Comparison of ENCODE assay signal across 21 mouse cellular contexts in the genomic region with DNA sequence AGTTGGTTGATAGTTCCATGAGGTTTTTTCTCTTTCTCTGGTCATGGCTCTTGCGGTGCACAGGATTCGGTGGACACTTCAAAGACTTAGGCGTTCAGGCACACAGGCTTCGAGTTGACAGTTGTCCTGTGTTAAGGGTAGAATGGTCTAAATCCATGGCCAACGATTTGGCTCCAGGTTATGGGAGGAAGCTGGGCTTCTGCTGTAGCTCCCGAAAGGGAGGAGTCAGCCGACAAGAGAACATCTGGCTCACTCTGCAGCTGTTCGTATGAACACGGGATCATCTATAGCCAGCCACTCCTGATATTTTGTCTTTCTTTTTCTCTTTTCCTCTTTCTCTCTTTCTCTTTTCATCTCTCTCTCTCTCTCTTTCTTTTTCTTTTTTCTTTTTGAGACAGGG. TPM values are rescaled to one million over a fixed set of nuclear protein-coding genes. Genes with fewer than 3 reads are reported as not detected.
A peak's percentile ranks its signal among the peaks of the same experiment; 100 is the strongest.
DNase-seq lines count a peak whose midpoint lies in the region; ATAC-seq and TF ChIP-seq lines count a peak whose summit lies in the region.
"Had no signal": no experiment of that assay in that cellular context is flagged by ENCODE, and none has a peak within 500 bp of the region (broad histone marks: within the 10 kb centered on the region; RNA-seq: fewer than 3 reads in every experiment).

No protein-coding gene starts in this region.

- ATAC-seq in lung, embryonic 14.5 days (ENCODE audit: insufficient read depth): peak; percentile 43; the same call in 1 of the 2 replicates
- no peak for ATAC-seq in lung, postnatal 0 days
- ATAC-seq in erythroblast, adult 5-6 weeks (replicated peaks; ENCODE audit: low FRiP score, poor library complexity, severe bottlenecking): peak; percentile 47; the same call in 1 of the 2 replicates
- ATAC-seq in megakaryocyte-erythroid progenitor cell, adult 5-6 weeks (replicated peaks; ENCODE audit: low FRiP score, low TSS enrichment, poor library complexity, severe bottlenecking): 0 out of 2 replicates have a peak, but pooled peaks have one; percentile 20
- ATAC-seq: hindbrain, embryonic 16.5 days had no signal

- peak; percentile 56 for DNase-seq in lung, embryonic 14.5 days
- DNase-seq in lung, postnatal 0 days (ENCODE audit: low spot score): no peak
- DNase-seq in liver: peak; percentile 29
- DNase-seq in cerebellum, adult 18-20 months: no peak
- no peak for DNase-seq in spleen, adult 12 weeks (ENCODE audit: low spot score)
- DNase-seq in thymus, postnatal 25 days: no peak
- DNase-seq: adrenal gland, postnatal 36 days; cerebellum, adult 9-10 months; gastrocnemius, postnatal 14 days; heart, postnatal 14 days; kidney, adult 11 months; kidney, postnatal 36 days; lung, postnatal 36 days; midbrain, embryonic 14.5 days had no signal

- no peak overlapping the region for H3K4me2 ChIP-seq in lung, embryonic 14.5 days
- no peak overlapping the region for H3K4me2 ChIP-seq in lung, postnatal 0 days (replicated peaks; ENCODE audit: low read depth, low read length)
- H3K4me2 ChIP-seq: embryonic facial prominence, embryonic 13.5 days; forebrain, embryonic 12.5 days; neural tube, embryonic 15.5 days had no signal

- H3K27me3 ChIP-seq in lung, embryonic 14.5 days (ENCODE audit: insufficient read depth, low read length): no peaks in the 10 kb centered on the region
- no peaks in the 10 kb centered on the region for H3K27me3 ChIP-seq in lung, postnatal 0 days (replicated peaks; ENCODE audit: insufficient read depth, low read length)
- H3K27me3 ChIP-seq: embryonic facial prominence, embryonic 13.5 days; forebrain, embryonic 12.5 days; neural tube, embryonic 15.5 days had no signal

- peaks cover 14% of the 10 kb centered on the region for H3K4me1 ChIP-seq in lung, embryonic 14.5 days (ENCODE audit: insufficient read depth)
- peaks cover 5% of the 10 kb centered on the region; the same call in 1 of the 2 replicates for H3K4me1 ChIP-seq in lung, postnatal 0 days (ENCODE audit: insufficient read depth, low read depth, low read length)
- H3K4me1 ChIP-seq: forebrain, embryonic 12.5 days; neural tube, embryonic 15.5 days had no signal

- no peak overlapping the region for H3K9ac ChIP-seq in lung, embryonic 14.5 days
- H3K9ac ChIP-seq in lung, postnatal 0 days (replicated peaks; ENCODE audit: low read depth): no peak overlapping the region
- H3K9ac ChIP-seq: embryonic facial prominence, embryonic 13.5 days; forebrain, embryonic 12.5 days; neural tube, embryonic 15.5 days had no signal

- no peaks in the 10 kb centered on the region for H3K36me3 ChIP-seq in lung, embryonic 14.5 days (ENCODE audit: insufficient read depth)
- no peaks in the 10 kb centered on the region for H3K36me3 ChIP-seq in lung, postnatal 0 days (ENCODE audit: insufficient read depth, low read length)
- H3K36me3 ChIP-seq: embryonic facial prominence, embryonic 13.5 days; forebrain, embryonic 12.5 days; neural tube, embryonic 15.5 days had no signal

- TF ChIP-seq CTCF in lung, embryonic 14.5 days (IDR thresholded peaks at IDR 0.05; ENCODE audit: low read depth): no peak
- TF ChIP-seq CTCF in lung, postnatal 0 days (IDR thresholded peaks at IDR 0.05): no peak

- H3K4me3 ChIP-seq in lung, embryonic 14.5 days (ENCODE audit: low read depth, low read length): no peak overlapping the region
- no peak overlapping the region for H3K4me3 ChIP-seq in lung, postnatal 0 days (ENCODE audit: low read depth, low read length)
- H3K4me3 ChIP-seq: embryonic facial prominence, embryonic 13.5 days; forebrain, embryonic 12.5 days; myocyte; neural tube, embryonic 15.5 days had no signal

- WGBS in lung, embryonic 14.5 days: 33% methylated on average over 9 of the region's 9 CpGs
- 65% methylated on average over 9 of the region's 9 CpGs for WGBS in lung, postnatal 0 days

- no peak overlapping the region for H3K27ac ChIP-seq in lung, embryonic 14.5 days (ENCODE audit: low read depth)
- no peak overlapping the region for H3K27ac ChIP-seq in lung, postnatal 0 days (ENCODE audit: low read length)
- H3K27ac ChIP-seq: forebrain, embryonic 12.5 days; neural tube, embryonic 15.5 days had no signal

- no peaks in the 10 kb centered on the region for H3K9me3 ChIP-seq in lung, embryonic 14.5 days (ENCODE audit: low read depth, low read length)
- no peaks in the 10 kb centered on the region for H3K9me3 ChIP-seq in lung, postnatal 0 days (ENCODE audit: low read length)
- H3K9me3 ChIP-seq: embryonic facial prominence, embryonic 13.5 days; forebrain, embryonic 12.5 days; neural tube, embryonic 15.5 days had no signal

- no peak for TF ChIP-seq EP300 in lung, postnatal 0 days (IDR thresholded peaks at IDR 0.05)

RNA-seq across cellular contexts. Expression of a gene that starts 11.9 kb away (rescaled TPM):
- polyA plus RNA-seq in lung, embryonic 14.5 days (2014; fragmentation: Nextera tagmentation; extraction: Ambion mirVana): 5.8 and 7.7 TPM in 2 replicates
- polyA plus RNA-seq in lung, postnatal 0 days (2015; fragmentation: Nextera tagmentation; extraction: Ambion mirVana): 4.1 and 5.1 TPM in 2 replicates
- total RNA-seq in erythroblast, adult 5-6 weeks (2015; ENCODE audit: low replicate concordance): not detected in 2 replicates
- not detected in 2 replicates for total RNA-seq in erythroblast, adult 5-6 weeks (2017; ENCODE audit: low replicate concordance)
- 2.6 TPM in 1 of 2 replicates, not detected in the other for total RNA-seq in megakaryocyte-erythroid progenitor cell, adult 5-6 weeks (2014; fragmentation: Nextera tagmentation)
- total RNA-seq in megakaryocyte-erythroid progenitor cell, adult 5-6 weeks (2017): not detected in 2 replicates

Comparison
In these comparisons a context has a peak if more than half of its experiments do, and no peak if none do; other contexts are left out.
1. DNase-seq: peak in lung, embryonic 14.5 days (single experiment) and liver (single experiment); none in lung, postnatal 0 days (single experiment), cerebellum, adult 18-20 months (0 of 2), spleen, adult 12 weeks (single experiment) and thymus, postnatal 25 days (single experiment).